ENCODE assay signal across 8 mouse cellular contexts in the genomic region with DNA sequence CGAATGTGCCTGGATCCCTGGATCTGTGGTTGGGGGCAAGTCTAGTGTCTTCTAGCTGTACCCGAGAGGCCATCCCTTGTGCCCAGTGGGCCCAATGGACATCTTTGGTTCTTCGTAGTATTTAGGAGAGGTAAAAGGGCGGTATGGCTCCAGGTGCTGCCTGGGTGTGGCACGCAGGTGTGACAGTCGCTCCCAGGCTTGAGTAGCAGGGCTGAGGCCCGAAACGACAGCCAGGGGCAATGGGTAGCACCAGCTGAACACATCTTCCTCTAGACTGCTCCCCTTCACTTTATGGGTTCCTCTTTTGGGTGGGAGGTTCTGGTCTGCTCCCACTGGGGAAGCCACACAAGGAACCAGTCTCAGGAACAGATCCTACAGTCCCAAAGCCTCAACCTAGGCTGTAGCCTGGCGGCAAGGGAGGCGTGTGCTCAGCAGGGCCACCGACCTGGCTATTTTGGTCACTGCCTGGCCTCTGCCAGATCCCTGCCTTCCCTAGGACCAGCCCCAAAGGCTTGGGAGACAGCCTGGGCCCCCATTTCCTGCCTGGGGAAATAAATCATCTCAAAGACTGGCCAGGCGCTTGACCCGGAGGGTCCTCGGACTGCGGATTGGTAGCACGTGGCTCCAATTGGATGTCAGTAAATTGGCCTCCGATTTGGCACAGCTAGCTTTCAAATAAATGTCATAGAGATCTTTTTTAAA. TPM values are rescaled to one million over a fixed set of nuclear protein-coding genes. Genes with fewer than 3 reads are reported as not detected.
DNase-seq lines count a peak whose midpoint lies in the region; ATAC-seq and TF ChIP-seq lines count a peak whose summit lies in the region.

No protein-coding gene starts in this region.

- H3K27me3 ChIP-seq in lung, embryonic 14.5 days (ENCODE audit: insufficient read depth, low read length) = no peaks in the 10 kb centered on the region
- H3K27me3 ChIP-seq in neural tube, embryonic 13.5 days = no peaks in the 10 kb centered on the region

- H3K9ac ChIP-seq in lung, embryonic 14.5 days = peak overlapping the region; percentile 82
- peak overlapping the region; percentile 97 for H3K9ac ChIP-seq in neural tube, embryonic 13.5 days

- TF ChIP-seq CTCF in lung, embryonic 14.5 days (IDR thresholded peaks at IDR 0.05; ENCODE audit: low read depth) = no peak

- peak; percentile 85 for DNase-seq in 3T3-L1 (ENCODE audit: low read depth, low spot score)
- DNase-seq in adipocyte (ENCODE audit: low spot score) = peak; percentile 74
- peak; percentile 76 for DNase-seq in embryo, embryonic 10.5 days (ENCODE audit: low spot score)
- peak; percentile 74 to 83 for DNase-seq in heart, adult 18-20 months
- DNase-seq in kidney, adult 11 months = peak; percentile 87
- DNase-seq in lung, embryonic 14.5 days = peak; percentile 82

- H3K4me2 ChIP-seq in lung, embryonic 14.5 days = peak overlapping the region; percentile 96
- H3K4me2 ChIP-seq in neural tube, embryonic 13.5 days = peak overlapping the region; percentile 95

- peak overlapping the region; percentile 86 for H3K4me3 ChIP-seq in lung, embryonic 14.5 days (ENCODE audit: low read depth, low read length)
- H3K4me3 ChIP-seq in neural tube, embryonic 13.5 days = peak overlapping the region; percentile 83

- peaks cover 25% of the 10 kb centered on the region for H3K4me1 ChIP-seq in lung, embryonic 14.5 days (ENCODE audit: insufficient read depth)
- peaks cover 66% of the 10 kb centered on the region for H3K4me1 ChIP-seq in neural tube, embryonic 13.5 days (replicated peaks)

- H3K27ac ChIP-seq in lung, embryonic 14.5 days (ENCODE audit: low read depth) = peak overlapping the region; percentile 67
- H3K27ac ChIP-seq in neural tube, embryonic 13.5 days (replicated peaks) = peak overlapping the region; percentile 98

- no peaks in the 10 kb centered on the region for H3K9me3 ChIP-seq in lung, embryonic 14.5 days (ENCODE audit: low read depth, low read length)
- H3K9me3 ChIP-seq in neural tube, embryonic 13.5 days = no peaks in the 10 kb centered on the region

- ATAC-seq in lung, embryonic 14.5 days (ENCODE audit: insufficient read depth) = peak; percentile 19; the same call in 1 of the 2 replicates
- ATAC-seq in neural tube, embryonic 13.5 days (ENCODE audit: low read depth) = 0 out of 2 replicates have a peak, but pooled peaks have one; percentile 1
- no peak for ATAC-seq in inflammation-experienced regulatory T-cells, adult 6 months

- WGBS in lung, embryonic 14.5 days = 6% methylated on average over 17 of the region's 17 CpGs
- 11% methylated on average over 17 of the region's 17 CpGs for WGBS in neural tube, embryonic 13.5 days

- no peaks in the 10 kb centered on the region for H3K36me3 ChIP-seq in lung, embryonic 14.5 days (ENCODE audit: insufficient read depth)
- H3K36me3 ChIP-seq in neural tube, embryonic 13.5 days = no peaks in the 10 kb centered on the region

RNA-seq across cellular contexts. Expression of gene Slc6a6, which starts 1.1 kb away (rescaled TPM):
- 10 to 100 TPM; 53.1 to 54.8 TPM for total RNA-seq in heart, adult 18-20 months (2021)
- polyA plus RNA-seq in lung, embryonic 14.5 days (2014; fragmentation: Nextera tagmentation; extraction: Ambion mirVana) = 47.6 and 50.7 TPM in 2 replicates
- 63.7 and 70.0 TPM in 2 replicates for polyA plus RNA-seq in neural tube, embryonic 13.5 days (2015; fragmentation: Nextera tagmentation; extraction: Ambion mirVana)
- 10 to 100 TPM; 33.6 to 47.0 (median 35.3) TPM for polyA plus RNA-seq in inflammation-experienced regulatory T-cells, adult 6 months (2017; shearing (Covaris generic))
